Mouse (Mus musculus) activated CD4-positive, CD25-positive, alpha-beta regulatory T cell, adult 9 weeks (primary cell): ENCODE measurements around the gene Gm14139. TPM values are rescaled to one million over a fixed set of nuclear protein-coding genes. Genes with fewer than 3 reads are reported as not detected.

Experiments used
- polyA plus RNA-seq: library from polyadenylated mRNA; unstranded; fragments of 100-300 nt; shearing (Covaris generic); gene quantifications from one replicate; pipeline ENCODE4 v1.2.1, GENCODE M21; 2017

Gm14139 gene
- 1.7 TPM for polyA plus RNA-seq

DNA sequence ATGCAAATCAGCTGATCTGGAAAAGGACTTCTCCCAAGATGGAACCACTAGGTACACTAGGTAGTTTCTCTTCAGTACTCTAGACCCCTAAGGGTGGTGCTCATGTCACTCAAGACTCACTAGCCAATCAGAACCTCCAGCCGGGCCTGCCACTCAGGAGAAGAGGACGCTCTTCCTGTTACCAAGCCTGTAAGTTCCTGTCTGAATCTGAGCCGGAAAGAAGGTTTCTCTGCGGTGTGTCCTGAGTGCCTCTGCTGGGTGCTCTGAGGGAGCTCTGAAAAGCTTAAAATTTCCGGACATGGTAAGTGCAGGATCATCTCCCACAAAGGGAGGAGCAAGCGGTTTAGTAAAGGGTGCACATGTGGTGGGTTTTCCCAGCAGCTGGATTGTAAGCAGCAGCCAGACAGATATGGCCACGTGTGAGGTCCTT is at the start of gene Gm14139:
TSS of gene Gm14139 (plus strand) at position 186 of the 430 bp plus-strand sequence.

DNA sequence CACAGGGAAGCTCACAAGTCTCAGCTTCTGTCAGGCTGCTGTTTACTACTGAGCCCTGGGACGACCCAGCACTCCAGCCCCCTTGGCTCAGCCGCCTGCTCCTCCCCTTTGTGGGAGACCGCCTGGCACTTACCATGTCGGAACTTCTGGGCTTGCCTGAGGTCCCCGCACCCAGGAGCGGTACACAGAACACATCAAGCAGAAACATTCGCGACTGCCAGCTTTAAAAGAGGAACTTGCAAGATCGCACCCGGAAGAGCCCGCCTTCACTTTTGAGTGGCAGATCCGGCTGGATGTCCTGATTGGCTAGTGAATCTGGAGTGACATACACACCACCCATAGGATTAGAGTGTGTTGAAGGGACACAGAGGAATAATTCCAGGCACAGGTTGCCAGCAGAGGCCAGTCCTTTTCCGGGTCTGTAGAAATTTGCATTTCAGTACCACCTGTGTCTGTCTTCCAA is 45.1 kb upstream of the Gm14139 start, which contains the start of gene Zfp120:
TSS of gene Zfp120 (minus strand) at position 274 of the 463 bp plus-strand sequence.

DNA sequence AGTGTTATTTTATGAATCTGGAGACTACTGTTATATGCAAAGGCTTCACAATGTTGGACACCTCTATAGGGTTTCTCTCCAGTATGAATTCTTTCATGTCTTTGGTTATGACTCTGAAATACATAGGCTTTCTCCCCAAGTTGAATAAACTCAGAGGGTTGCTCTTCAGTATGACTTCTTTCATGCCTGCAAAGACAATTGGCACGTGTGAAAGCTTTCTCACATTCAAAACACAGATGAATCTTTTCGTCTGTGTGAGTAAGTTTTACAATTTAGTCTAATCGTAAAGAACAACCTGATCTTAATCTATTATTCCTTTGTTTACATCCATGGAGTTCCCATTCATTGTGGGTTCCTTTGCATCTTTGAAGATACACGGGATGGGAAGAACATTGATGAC is 2.0 kb upstream of the Gm14139 start, which contains the start of gene Gm10770:
TSS of gene Gm10770 (minus strand) at position 101 of the 400 bp plus-strand sequence.

DNA sequence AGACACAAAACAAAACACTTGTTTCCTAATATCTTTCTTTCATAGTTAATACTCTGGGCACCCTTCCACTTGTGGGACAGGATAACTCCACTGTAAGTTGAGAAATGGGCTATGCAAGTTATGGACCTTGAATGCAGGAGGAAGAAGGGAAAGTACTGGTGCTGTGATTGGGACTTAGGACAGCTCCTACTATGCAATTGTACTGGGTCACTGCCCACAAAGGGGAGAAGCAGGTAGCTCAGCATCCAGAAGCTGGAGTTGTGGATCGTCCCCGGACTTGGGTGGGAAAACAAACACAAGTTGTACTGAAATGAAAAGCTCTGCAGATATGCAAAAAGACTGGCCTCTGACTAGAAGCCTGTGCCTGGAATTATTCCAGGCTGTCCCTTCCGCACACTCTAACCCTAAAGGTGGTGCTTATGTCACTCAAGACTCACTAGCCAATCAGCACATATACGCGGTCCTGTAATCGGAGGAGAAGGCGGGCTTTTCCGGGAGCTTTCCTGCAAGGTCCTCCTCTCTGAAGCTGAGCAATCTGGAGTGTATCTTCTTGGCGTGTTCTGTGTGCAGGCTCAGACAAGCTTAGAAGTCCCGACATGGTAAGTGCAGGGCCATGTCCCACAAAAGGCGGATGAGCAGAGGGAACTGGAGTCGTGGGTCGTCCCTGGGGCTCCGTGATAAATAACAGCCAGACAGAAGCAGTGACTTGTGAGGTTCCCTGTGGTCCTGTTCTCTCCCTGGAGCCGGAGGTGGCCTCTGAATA is 36.2 kb downstream of the Gm14139 start, which contains the start of gene Zfp937:
TSS of gene Zfp937 (plus strand) at position 474 of the 763 bp plus-strand sequence.

Other genes with a start within 250 kb of the Gm14139 start
- gene Zfp120, start 45.0 kb upstream of the Gm14139 start, polyA plus RNA-seq = 31.1 TPM
- gene Gm10770, start 2.1 kb upstream of the Gm14139 start, polyA plus RNA-seq = not detected
- gene Zfp937, start 36.3 kb downstream of the Gm14139 start, polyA plus RNA-seq = 18.2 TPM
- gene Gm21994, start 73.8 kb downstream of the Gm14139 start, polyA plus RNA-seq = 46.5 TPM
- 0.26 TPM for gene Gm14124, start 75.8 kb downstream of the Gm14139 start, polyA plus RNA-seq
- 26.5 TPM for gene Gm10130, start 141.9 kb downstream of the Gm14139 start, polyA plus RNA-seq
- 8.5 TPM for gene 3300002I08Rik, start 181.0 kb downstream of the Gm14139 start, polyA plus RNA-seq